Mouse (Mus musculus) frontal cortex, postnatal 25 days (tissue): ENCODE measurements around the gene Supt6.

Experiments used
- DNase-seq, 2 experiments: peaks; one replicate each; pipeline ENCODE4 v3.0.0; 2022; ENCODE audit warnings: low spot score in 2 of 2

Supt6 gene

GRCm38 (mm10) chr11:78182961-78183844 is 62.6 kb downstream of the Supt6 start, which contains the start of gene Rpl23a:
Gene Rpl23a (minus strand): TSS chr11:78183584.
- DNase-seq = peak; percentile 78 to 79

GRCm38 (mm10) chr11:78182450-78182849 is 63.3 kb downstream of the Supt6 start:
- DNase-seq = no peak

DNA sequence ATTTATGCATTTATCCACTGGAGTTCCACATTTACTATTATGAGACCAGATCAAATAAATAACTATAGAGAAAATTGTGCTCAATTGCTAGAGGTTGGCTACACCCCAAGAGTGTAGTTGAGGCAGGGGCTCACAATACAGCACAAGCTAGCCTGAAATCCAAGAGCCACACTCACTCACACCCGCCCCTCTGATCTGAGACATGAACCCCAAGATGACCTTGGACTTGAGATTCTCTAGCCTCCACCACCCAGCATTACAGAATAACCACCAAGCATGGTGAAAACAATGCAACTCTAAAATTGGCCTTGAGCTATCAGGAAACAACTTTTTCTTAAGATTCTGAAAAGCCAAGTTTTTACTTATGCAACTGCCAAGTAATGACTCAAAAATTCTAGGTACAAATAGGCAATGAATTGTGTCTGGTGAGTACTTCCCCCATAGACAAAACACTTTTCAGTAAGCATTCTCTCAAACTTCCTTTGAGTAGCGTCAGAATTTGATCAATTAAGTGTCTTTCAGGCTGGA is 63.9 kb downstream of the Supt6 start:
- DNase-seq = no peak

DNA sequence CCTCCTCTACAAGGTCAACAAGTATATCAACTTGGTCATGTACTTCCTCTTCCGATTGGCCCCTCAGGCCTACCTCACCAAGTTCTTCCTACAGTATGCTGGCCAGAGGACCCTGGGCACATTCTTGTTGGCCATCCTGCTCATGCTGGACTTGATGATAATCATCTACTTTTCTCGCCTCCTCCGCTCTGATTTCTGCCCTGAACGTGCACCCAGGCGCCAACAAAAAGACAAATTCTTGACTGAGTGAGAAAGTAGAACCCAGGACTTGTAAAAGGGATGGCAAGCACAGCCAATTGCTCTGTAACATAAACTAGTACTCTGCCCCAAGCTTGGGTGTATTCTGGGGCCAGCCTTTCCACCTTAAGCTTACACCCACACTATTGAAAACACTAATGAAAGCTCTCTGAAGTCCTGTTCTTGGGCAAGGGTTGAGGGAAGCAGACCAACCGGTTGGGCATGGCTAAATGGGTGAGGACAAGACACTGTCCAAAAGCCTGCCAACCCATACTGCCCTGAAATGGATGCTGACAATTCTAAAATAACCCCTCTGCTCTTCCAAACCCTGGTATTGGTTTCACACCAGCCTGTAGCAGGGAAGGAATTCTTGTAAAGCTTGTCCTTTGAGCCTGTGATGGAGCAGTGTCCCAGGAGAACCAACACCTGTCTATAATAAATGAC is 65.6 kb downstream of the Supt6 start:
- no peak for DNase-seq

DNA sequence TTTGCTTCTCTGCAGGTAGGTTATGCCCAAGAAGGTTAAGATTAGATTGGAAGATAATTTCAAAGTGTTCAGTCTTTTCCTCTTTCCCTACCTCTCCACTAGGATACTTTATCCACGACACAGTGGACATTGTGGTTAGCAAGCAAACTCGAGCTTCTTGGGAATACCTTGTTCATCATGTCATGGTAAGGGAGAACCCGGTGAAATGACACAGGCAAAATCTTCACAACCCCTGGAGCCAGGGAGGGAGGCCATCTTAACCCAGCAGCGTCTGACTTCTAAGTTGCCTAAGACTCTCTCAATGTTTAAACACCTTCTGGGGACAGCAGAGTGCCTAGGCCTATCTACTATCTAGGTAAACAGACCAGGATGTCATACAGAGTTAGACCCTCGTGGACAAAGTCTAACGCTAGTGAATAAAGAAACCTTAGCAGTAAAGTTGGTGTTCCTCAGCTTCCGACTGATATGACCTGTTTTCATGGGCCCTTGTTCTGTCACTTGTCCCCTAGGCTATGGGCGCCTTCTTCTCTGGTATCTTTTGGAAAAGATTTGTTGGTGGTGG is 66.3 kb downstream of the Supt6 start:
- no peak for DNase-seq

- DNase-seq = no peak
Measured at GRCm38 (mm10) chr11:78178859-78179437, 66.8 kb downstream of the Supt6 start.

DNA sequence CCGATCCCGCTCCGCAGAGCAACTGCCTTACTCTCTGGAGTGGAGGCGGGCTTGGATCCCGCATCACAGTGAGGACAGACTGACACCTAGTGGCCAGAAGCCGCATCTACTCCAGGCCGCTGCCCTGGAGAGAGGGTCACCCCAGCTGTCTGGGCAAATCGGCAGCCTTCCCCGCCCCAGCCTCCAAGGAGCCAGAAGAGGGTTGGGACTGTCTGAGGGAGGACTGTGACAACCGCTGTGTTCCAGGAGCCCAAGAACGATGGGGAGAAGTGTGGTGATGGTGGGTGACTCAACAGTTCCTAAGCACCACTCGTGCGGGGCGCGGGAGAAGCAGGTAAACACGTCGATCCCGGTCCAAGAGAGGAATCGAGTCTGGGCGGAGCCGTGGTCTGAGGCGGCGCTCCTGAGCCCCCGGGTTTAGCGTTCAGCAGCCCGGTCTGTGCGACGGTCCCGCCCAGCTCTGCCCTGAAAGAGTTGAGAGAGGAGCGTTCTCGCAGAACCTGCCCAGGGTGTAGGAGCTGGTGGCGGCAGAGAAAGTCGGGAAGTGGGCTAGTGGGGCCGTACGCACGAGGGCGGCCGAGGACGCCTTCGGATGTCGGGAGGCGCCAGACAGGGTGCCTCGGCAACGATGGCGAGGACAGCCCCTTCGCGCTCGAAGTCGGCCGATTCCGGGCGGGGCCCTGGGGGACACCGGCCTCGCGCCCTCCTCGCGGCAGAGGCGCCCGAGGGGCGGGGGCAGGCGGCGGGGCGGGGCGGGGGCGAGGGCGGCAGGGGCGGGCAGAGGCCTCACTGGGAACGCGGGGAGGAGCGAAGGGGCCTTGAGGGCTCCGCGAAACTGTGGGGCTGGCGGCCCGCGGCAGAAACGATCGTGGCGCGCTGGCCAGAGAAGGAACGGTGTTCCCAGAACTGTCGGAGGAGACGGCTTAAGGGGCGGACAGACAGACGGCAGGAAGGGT is 67.6 kb downstream of the Supt6 start:
- DNase-seq = peak; percentile 92 to 94

DNA sequence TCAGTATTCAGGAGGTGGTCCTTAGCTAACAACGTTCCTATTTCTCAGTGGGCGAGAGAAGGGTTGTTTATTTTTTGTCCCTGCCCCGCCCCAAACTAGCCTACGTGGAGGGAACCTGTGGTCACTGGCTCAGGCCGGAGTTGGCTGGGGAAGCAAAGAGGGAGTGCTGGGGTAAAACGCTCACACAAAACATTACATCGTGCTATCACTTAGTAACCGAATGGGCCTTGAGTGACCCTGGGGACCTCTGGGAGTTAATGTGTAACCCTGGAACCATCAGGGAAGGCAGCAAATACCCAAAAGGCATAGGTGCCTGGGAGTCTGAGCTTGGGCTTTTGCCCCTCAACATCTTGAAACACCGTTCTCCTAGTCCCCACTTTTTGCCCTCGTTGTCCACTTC is 68.3 kb downstream of the Supt6 start:
- no peak for DNase-seq

GRCm38 (mm10) chr11:78176905-78177331 is 68.9 kb downstream of the Supt6 start:
- DNase-seq = no peak

GRCm38 (mm10) chr11:78176402-78176862 is 69.4 kb downstream of the Supt6 start, which contains the start of the genes Nek8 and Tlcd1:
Gene Nek8 (minus strand): TSS chr11:78176675.
Gene Tlcd1 (plus strand): TSS chr11:78176711.
- DNase-seq = peak in 1 of 2 experiments; percentile 68

DNA sequence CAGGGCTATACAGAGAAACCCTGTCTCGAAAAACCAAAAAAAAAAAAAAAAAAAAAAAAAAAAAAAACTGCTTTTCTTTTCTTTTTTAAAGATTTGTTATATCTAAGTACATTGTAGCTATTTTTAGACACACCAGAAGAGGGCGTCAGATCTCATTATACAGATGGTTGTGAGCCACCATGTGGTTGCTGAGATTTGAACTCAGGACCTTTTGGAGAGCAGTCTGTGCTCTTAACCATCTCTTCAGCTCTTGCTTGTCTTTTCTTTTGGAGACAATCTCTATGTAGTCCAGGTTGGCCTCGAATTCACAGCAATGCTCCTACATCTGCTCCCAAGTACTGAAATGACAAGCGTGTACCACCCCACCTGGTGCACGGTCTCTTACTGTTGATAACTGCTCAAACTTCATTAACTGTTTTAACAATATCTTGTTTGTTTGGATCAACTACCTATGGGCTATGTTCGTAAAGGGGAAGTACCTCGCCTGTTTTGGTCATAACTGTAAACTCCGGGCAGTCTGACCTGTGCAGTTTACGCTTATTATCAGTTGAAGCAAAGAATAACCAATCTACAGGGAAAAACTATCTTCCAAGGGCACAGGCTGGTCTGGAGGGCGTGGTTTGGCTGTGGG is 69.9 kb downstream of the Supt6 start:
- DNase-seq = no peak

GRCm38 (mm10) chr11:78174506-78174905 is 71.3 kb downstream of the Supt6 start:
- no peak for DNase-seq

DNA sequence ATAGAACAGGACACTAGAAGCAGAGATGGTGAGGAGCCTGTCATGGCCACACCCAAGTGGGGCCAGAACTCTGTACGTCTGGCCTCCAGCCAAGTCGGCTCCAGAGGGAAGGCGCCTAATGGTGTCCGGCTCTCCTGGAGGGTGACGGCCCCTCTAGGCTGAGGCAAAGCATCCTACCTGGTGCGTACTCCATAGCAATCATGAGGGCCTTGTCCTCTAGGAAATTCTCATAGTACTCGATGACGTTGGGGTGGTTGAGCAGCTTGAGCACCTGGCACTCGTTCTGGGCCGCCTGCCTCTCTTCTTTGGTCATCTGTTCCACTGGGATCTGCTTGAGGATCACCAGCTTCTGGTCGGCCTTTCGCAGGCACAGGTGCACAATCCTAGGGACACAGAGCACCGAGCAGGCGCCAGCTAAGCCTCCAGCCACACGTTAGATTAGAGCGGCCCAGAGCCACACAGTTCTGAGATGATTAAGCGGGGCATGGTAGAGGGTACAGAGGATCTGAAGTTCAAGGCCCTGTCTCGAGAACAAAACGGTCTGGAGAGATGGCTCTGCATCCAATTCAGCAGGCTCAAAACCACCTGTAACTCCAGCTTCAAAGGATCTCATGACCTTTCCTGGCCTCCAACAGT is 72.9 kb downstream of the Supt6 start:
- no peak for DNase-seq

GRCm38 (mm10) chr11:78172034-78172747 is 73.6 kb downstream of the Supt6 start:
- no peak for DNase-seq

DNA sequence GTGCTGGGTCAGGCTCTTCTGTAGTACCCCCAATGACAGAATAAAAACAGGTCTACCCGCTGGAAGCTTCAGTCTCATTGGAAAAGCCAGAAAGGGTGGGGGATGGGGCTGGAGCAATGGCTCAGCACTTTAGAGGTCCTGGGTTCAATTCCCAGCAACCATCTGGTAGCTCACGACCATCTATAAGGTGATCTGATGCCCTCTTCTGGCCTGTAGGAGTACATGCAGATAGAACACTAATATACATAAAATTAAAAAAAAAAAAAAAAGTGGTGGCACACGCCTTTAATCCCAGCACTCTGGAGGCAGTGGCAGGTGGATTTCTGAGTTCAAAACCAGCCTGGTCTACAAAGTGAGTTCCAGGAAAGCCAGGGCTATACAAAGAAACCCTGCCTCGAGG is 74.5 kb downstream of the Supt6 start:
- DNase-seq = no peak

GRCm38 (mm10) chr11:78170306-78170705 is 75.5 kb downstream of the Supt6 start:
- no peak for DNase-seq

DNA sequence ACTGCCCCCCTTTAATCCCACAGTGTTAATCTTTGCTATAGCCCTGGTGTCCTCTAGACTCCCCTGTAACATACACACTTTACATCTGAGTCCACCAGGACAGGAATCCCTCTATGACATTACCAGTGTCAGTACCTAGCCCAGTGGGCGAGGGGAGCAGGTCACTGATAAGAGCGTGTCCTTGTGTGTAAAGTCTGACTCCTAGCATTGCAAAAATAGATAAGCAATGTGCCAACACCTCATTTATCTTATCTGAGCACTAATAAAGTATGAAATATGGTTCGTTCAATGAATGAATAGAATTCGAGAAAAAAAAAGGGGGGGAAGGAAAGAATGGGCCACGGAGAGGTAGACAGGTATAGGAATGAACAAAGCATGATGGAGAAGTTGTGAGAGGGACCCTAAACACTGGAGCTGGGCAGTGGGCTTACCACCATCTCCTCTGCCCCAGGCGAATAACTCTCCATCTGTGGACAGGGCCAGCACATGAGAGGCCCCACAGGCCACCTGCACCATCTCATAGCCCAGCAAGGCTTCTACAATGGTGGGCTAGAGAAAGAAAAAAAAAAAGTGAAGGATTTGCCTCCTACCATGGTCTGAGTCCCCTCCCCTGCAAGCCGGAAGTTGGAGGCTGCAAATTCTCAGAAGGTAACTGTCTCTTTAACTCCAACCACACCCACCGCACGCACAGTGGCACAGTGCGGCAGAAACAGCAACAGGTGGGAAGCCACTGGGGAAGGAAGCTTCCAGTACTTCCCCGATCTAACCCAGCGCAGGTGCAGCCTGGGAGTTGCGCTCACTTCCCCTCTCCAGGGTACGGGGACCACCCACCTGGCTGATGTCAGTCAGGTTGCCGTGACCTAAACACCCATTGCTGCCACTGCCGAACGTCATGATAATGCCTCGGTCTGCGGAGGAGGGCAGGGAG is 77.0 kb downstream of the Supt6 start:
- no peak for DNase-seq
